Mouse (Mus musculus) ES-Bruce4 (cell line): Measurements from ENCODE around the gene Iffo1.

Experiments
- CTCF ChIP-seq: IDR thresholded peaks from one replicate; pipeline ENCODE4 v1.8.1; 2011; ENCODE audit warnings: low read depth, low read length
- EP300 ChIP-seq: IDR thresholded peaks from 2 replicates; pipeline ENCODE4 v1.6.1; 2011; ENCODE audit warnings: low read depth, low read length; ENCODE audit not compliant: insufficient read depth
- POLR2A ChIP-seq: IDR thresholded peaks from one replicate; pipeline ENCODE4 v1.8.1; 2011; ENCODE audit warnings: low read length; ENCODE audit not compliant: insufficient read depth

- TF ChIP-seq POLR2A, result no peak
- TF ChIP-seq EP300, result no peak
- TF ChIP-seq CTCF, result no peak
These were observed 25.7 kb upstream of the Iffo1 start for GRCm38 (mm10) chr6:125119387-125119786.
